Mouse (Mus musculus) heart, postnatal 0 days (tissue): ENCODE measurements around the gene E2f4. TPM values are rescaled to one million over a fixed set of nuclear protein-coding genes. Genes with fewer than 3 reads are reported as not detected.

Source experiments
- ATAC-seq: fragments of 200-750 bp; cut with Nextera tagmentation; 2 replicates; pipeline ENCODE4 v1.8.0; 2017; ENCODE audit warnings: low read depth, moderate number of reproducible peaks, moderate library complexity; ENCODE audit not compliant: insufficient read depth
- DNase-seq: peaks from one replicate; pipeline ENCODE4 v3.0.0-alpha.2; 2016; ENCODE audit warnings: low spot score
- H3K27ac ChIP-seq: fragments of 300-500 bp; sonication (generic); 2 replicates; pipeline ENCODE4 v1.5.1; 2014; ENCODE audit warnings: low read depth, mild to moderate bottlenecking
- H3K27me3 ChIP-seq: fragments of 300-500 bp; sonication (generic); 2 replicates; pipeline ENCODE4 v1.6.1; 2014; ENCODE audit warnings: low read length, mixed read lengths; ENCODE audit not compliant: control insufficient read depth, insufficient read depth
- H3K36me3 ChIP-seq: fragments of 300-500 bp; sonication (generic); replicated peaks from 2 replicates; pipeline ENCODE4 v1.6.1; 2014; ENCODE audit warnings: low read length, mixed read lengths; ENCODE audit not compliant: control insufficient read depth, insufficient read depth
- H3K4me1 ChIP-seq: fragments of 300-500 bp; sonication (generic); 2 replicates; pipeline ENCODE4 v1.6.1; 2014; ENCODE audit warnings: antibody characterized with exemption; ENCODE audit not compliant: control insufficient read depth, insufficient read depth
- H3K4me2 ChIP-seq: fragments of 300-500 bp; sonication (generic); 2 replicates; pipeline ENCODE4 v1.6.1; 2014; ENCODE audit warnings: low read depth, mild to moderate bottlenecking, low read length, moderate library complexity
- H3K4me3 ChIP-seq: fragments of 300-500 bp; sonication (generic); 2 replicates; pipeline ENCODE4 v1.5.1; 2014; ENCODE audit warnings: low read depth, low read length
- H3K9ac ChIP-seq: fragments of 300-500 bp; sonication (generic); replicated peaks from 2 replicates; pipeline ENCODE4 v1.6.1; 2014; ENCODE audit warnings: low read depth, low read length, mixed read lengths
- H3K9me3 ChIP-seq: fragments of 300-500 bp; sonication (generic); replicated peaks from 2 replicates; pipeline ENCODE4 v1.6.1; 2016; ENCODE audit warnings: low read length; ENCODE audit not compliant: control insufficient read depth
- CTCF ChIP-seq: IDR thresholded peaks from 2 replicates; pipeline ENCODE4 v1.5.1; 2016; ENCODE audit warnings: antibody characterized with exemption, control low read depth, low read depth
- EP300 ChIP-seq: IDR thresholded peaks from 2 replicates; pipeline ENCODE4 v1.6.1; 2016; ENCODE audit warnings: antibody characterized with exemption, low read depth
- WGBS: fragments of 180-500 bp; shearing (Covaris S2); extraction: QIAGEN DNeasy Blood & Tissue Kit; methylation state at CpG from one replicate; pipeline ENCODE4 v1.1.7; 2014; 5-methylcytosine and 5-hydroxymethylcytosine counted together
- polyA plus RNA-seq: library from polyadenylated mRNA; unstranded; fragments of >200 nt; fragmentation: Nextera tagmentation; extraction: Ambion mirVana; gene quantifications from 2 replicates; pipeline ENCODE4 v1.2.1, GENCODE M21; 2015
- total RNA-seq: library from RNA; depleted of rRNA; stranded (reverse); fragments of >200 nt; gene quantifications from 2 replicates; pipeline ENCODE4 v1.2.3, GENCODE M21; 2014; ENCODE audit warnings: low replicate concordance

The E2f4 gene
- total and polyA plus RNA-seq, 2 experiments from 2014 or later: 19.2 to 22.6 TPM

- Histone ChIP-seq H3K9me3 (no peaks in the 10 kb centered on the region), H3K4me1 (peaks cover 52% of the 10 kb centered on the region), H3K27me3 (no peaks in the 10 kb centered on the region), H3K9ac (no peak overlapping the region), H3K4me3 (no peak overlapping the region), H3K4me2 (no peak overlapping the region), H3K27ac (no peak overlapping the region), H3K36me3 (no peaks in the 10 kb centered on the region)
- TF ChIP-seq EP300: no peak
- TF ChIP-seq CTCF: no peak
- DNase-seq (no peak), ATAC-seq (no peak)
- WGBS: 44% methylated on average over 8 of the region's 8 CpGs
Observed at GRCm38 (mm10) chr8:105343791-105344574, 46.5 kb downstream of the E2f4 start.

- Histone ChIP-seq H3K4me1 (peaks cover 47% of the 10 kb centered on the region), H3K4me2 (peak overlapping the region; percentile 95), H3K9me3 (no peaks in the 10 kb centered on the region), H3K9ac (no peak overlapping the region; the same call in 1 of the 2 replicates), H3K27ac (peak overlapping the region; percentile 58), H3K36me3 (no peaks in the 10 kb centered on the region), H3K27me3 (no peaks in the 10 kb centered on the region), H3K4me3 (no peak overlapping the region)
- 29% methylated on average over 7 of the region's 7 CpGs for WGBS
- TF ChIP-seq EP300 (no peak), CTCF (no peak)
- ATAC-seq (no peak), DNase-seq (no peak)
Observed at GRCm38 (mm10) chr8:105345061-105345975, 47.9 kb downstream of the E2f4 start.

DNA sequence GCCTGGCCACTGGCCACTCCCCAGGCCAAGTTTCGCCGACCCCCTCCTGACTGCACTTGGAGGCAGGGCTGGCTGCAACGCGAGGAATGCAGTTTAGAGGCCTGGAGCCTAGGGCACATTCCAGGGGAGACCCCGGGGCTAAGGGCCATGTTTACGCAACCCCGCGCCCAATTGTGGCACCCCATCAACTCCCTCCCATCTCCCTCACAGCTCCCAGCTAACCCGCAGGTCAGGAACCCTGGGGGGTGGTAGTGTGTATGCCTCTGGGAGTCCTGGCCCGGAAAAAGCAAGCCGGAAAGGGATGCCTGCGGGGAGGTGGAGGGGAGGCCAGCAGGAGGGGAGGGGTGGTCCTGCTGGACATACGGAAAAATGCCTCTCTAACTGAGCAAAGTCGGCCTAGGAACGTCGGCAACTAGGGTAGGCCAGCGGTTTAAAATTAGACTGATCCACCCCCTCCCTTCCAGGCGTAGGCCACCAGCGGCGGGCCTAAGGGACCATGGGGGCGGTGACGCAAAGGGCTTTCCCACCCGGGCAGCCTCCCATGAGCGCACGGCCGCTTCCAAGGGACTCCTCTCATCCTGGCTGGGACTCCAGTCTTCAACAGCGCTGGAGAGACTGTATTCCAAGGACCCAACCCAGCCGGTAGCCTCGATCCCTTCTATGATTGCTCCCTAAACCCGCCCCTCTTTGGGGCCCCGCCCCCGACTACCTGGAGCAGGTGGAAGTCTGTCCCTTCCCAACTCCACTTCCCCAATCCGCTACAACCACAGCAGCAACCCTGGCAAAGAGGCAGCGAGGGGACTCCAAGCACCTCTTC is 49.4 kb downstream of the E2f4 start:
- H3K4me2 ChIP-seq: peak overlapping the region; percentile 95
- TF ChIP-seq EP300 (no peak), CTCF (0 out of 2 replicates have a peak, but pooled peaks have one; percentile 0)
- H3K27me3 ChIP-seq: no peaks in the 10 kb centered on the region
- no peaks in the 10 kb centered on the region for H3K9me3 ChIP-seq
- ATAC-seq (peak; percentile 64), DNase-seq (peak; percentile 71)
- no peaks in the 10 kb centered on the region for H3K36me3 ChIP-seq
- H3K4me1 ChIP-seq: peaks cover 34% of the 10 kb centered on the region
- peak overlapping the region; percentile 79 for H3K4me3 ChIP-seq
- peak overlapping the region; percentile 67 for H3K9ac ChIP-seq
- WGBS: 1% methylated on average over 34 of the region's 34 CpGs
- peak overlapping the region; percentile 76 for H3K27ac ChIP-seq

DNA sequence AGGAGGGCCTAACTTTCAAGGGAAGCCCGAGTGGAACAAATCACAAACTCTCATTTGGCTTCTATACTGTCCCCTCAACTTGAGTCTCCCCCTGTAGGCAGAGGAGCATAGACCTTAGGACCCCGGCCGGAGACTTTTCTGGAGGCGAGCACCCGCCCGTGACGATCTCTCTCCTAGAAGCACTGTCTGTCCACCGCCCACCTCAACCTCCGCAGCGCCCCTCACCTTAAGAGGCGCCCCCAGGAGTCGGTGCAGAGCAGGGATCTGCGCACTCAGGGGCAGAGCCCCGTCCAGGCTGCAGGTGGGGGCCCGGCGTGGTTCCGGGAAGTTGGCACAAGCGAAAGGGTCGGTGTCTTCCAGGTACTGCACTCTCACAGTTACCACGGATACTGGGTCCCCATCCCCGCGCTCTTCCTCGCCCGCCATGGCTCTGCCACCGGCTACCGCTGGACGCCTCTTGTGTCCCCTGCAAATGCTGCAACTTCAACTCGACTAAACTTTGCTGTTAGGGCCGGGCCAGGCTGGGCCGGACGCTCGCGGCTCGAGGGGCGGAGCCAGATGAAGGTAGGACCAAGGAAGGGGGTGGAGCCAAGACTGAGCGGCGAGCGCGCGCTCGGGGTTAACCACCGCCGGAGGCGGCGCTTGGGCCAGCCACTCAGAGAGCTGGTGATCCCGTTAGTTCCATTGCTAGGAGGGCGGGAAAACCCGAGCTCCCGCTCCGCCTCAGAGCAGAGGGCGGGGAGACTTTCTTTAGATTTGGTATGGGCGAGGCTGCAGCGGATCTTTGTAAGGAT is 50.2 kb downstream of the E2f4 start, which contains the start of gene Fhod1:
TSS of gene Fhod1 (minus strand) at position 526 of the 794 bp plus-strand sequence.
- Histone ChIP-seq H3K27ac (peak within 1 kb of the TSS; percentile 76), H3K9ac (peak within 1 kb of the TSS; percentile 67), H3K9me3 (no peaks in the 10 kb centered on the region), H3K36me3 (no peaks in the 10 kb centered on the region), H3K4me1 (peaks cover 34% of the 10 kb centered on the region), H3K4me3 (peak within 1 kb of the TSS; percentile 79), H3K4me2 (peak within 1 kb of the TSS; percentile 95), H3K27me3 (no peaks in the 10 kb centered on the region)
- under 1% methylated on average over 53 of the region's 53 CpGs for WGBS
- DNase-seq (peak; percentile 97), ATAC-seq (peak; percentile 85)
- TF ChIP-seq CTCF: no peak
- TF ChIP-seq EP300: no peak
